Mouse (Mus musculus): ENCODE measurements at regions not wholly inside any gene's neighbourhood (a gene's known extent, or its start where the extent isn't known, plus 50 kb on each side); places are given as distances from the start of the nearest gene placed in this dataset.

DNA sequence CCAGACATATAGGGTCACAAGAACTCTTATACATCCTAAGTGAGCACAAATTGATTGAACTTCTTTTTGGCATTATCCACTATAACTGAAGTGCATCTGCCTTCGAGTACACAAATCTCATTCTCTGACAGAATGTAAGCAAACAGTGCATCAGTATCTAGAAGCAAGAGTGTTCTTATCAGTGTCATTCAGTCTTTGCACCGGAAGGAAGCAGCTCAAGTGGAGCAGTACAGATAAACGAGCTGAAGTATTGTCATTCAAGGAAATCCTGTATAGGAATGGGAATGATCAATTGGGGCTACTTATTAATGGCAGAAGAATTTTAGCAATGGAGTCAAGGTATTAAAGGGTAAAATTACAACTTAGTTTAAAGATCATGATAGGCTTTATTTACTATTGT, 74.3 kb upstream of the Pdc start:
- H3K36me3 ChIP-seq (ENCODE audit: control insufficient read depth, insufficient read depth, low read length, poor library complexity, severe bottlenecking): no peaks in the 10 kb centered on the region

DNA sequence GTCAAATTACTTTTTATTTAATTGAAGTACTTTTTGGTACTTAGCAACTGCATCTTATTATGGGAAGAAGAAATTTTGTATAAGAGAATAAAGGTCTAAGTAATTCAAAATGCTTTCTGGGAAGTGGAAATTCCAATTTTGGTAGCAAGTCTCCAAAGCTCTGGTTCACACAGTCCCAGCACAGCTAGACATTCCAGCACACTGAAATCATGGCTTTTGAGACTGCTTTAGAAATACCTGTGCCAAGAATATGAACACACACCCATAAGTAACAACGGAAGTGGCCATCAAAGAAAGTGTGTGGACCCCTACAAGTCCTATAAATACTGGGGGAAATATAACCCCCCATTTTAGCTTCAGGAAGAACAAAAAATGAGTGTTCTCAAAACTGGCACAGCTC, 67.8 kb upstream of the Pdc start:
- Histone ChIP-seq H3K36me3 (ENCODE audit: control insufficient read depth, insufficient read depth, low read length, poor library complexity, severe bottlenecking) (no peaks in the 10 kb centered on the region), H3K27me3 (ENCODE audit: control insufficient read depth, insufficient read depth, low read length, poor library complexity, severe bottlenecking) (no peaks in the 10 kb centered on the region; the same call in 1 of the 2 replicates)
- no peak for DNase-seq (ENCODE audit: low read depth, low spot score)

More for the DNA sequence above, 74.3 kb upstream of the Pdc start:
- no peak for DNase-seq (ENCODE audit: low read depth, low spot score)
- H3K27me3 ChIP-seq (ENCODE audit: control insufficient read depth, insufficient read depth, low read length, poor library complexity, severe bottlenecking): no peaks in the 10 kb centered on the region

DNA sequence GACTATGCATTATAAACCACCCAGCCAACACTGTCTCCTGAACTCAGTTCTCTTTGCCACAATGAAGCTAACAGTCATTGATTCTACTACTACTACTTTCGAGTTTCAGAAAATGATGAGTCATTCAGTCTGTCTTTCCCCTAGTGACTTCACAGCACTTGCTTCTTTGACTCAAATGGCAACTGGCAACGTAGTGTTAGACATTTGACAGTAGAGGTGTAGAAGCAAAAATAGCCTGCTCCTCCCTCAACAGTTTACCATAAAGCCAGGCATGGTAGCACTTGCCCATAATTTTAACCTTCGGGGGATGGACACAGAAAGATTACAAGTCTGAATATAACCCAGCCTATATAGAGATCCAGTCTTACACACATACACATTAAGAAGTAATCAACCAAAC, 67.3 kb upstream of the Pdc start:
- H3K27me3 ChIP-seq (ENCODE audit: control insufficient read depth, insufficient read depth, low read length, poor library complexity, severe bottlenecking): no peaks in the 10 kb centered on the region; the same call in 1 of the 2 replicates
- no peaks in the 10 kb centered on the region for H3K36me3 ChIP-seq (ENCODE audit: control insufficient read depth, insufficient read depth, low read length, poor library complexity, severe bottlenecking)
- no peak for DNase-seq (ENCODE audit: low read depth, low spot score)

DNA sequence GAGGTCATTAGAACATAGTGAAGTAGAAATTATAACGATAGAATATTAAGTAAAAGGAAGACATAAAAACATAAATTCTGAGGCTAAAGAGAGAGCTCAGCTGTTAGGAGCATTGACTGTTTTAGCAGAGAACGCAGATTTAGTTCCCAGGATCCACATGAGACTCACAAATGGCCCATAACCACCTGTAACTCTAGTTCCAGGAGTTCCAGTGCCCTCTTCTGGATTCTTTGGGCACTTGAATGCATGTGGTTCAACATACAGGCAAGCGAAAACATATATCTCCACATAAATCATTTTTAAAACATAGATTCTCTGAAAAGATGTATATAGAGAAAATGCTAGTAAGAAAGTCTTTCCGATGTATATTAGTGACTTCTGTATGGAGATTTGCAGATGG, 61.6 kb upstream of the Pdc start:
- no peaks in the 10 kb centered on the region for H3K27me3 ChIP-seq (ENCODE audit: control insufficient read depth, insufficient read depth, low read length, poor library complexity, severe bottlenecking)
- H3K36me3 ChIP-seq (ENCODE audit: control insufficient read depth, insufficient read depth, low read length, poor library complexity, severe bottlenecking): no peaks in the 10 kb centered on the region
- no peak for DNase-seq (ENCODE audit: low read depth, low spot score)

- Histone ChIP-seq H3K36me3 (ENCODE audit: control insufficient read depth, insufficient read depth, low read length, poor library complexity, severe bottlenecking) (no peaks in the 10 kb centered on the region), H3K27me3 (ENCODE audit: control insufficient read depth, insufficient read depth, low read length, poor library complexity, severe bottlenecking) (no peaks in the 10 kb centered on the region)
- DNase-seq (ENCODE audit: low read depth, low spot score): no peak
Measured at GRCm38 (mm10) chr1:150260355-150260754, 58.9 kb upstream of the Pdc start.

DNA sequence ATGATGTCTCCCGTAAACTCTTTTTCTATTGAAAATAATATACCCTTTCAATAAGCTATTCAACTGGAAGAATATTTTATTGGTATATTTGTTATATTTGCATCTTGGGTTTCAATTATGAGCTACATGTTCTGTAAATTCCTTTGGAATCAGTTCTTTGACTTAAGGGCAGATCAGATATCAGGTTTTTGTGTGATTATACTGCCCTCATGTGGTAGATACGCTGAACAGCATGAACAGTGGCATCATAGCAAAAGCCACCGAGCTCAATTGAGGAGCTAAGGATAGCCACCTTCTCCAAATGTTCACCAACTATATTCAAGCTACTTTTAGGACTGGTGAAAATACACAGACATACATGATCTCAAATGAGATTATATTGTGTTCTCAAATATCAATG, 52.7 kb upstream of the Pdc start:
- H3K27me3 ChIP-seq (ENCODE audit: control insufficient read depth, insufficient read depth, low read length, poor library complexity, severe bottlenecking): no peaks in the 10 kb centered on the region
- H3K36me3 ChIP-seq (ENCODE audit: control insufficient read depth, insufficient read depth, low read length, poor library complexity, severe bottlenecking): no peaks in the 10 kb centered on the region
- peak; percentile 36 for DNase-seq (ENCODE audit: low read depth, low spot score)

GRCm38 (mm10) chr1:150267003-150267402, 52.2 kb upstream of the Pdc start:
- DNase-seq (ENCODE audit: low read depth, low spot score): no peak
- Histone ChIP-seq H3K36me3 (ENCODE audit: control insufficient read depth, insufficient read depth, low read length, poor library complexity, severe bottlenecking) (no peaks in the 10 kb centered on the region), H3K27me3 (ENCODE audit: control insufficient read depth, insufficient read depth, low read length, poor library complexity, severe bottlenecking) (no peaks in the 10 kb centered on the region)
